Mouse (Mus musculus) ES-E14 (cell line): Measurements from ENCODE around the gene Hsd17b3. TPM values are rescaled to one million over a fixed set of nuclear protein-coding genes. Genes with fewer than 3 reads are reported as not detected.

Experiments
- DNase-seq: peaks from one replicate; pipeline ENCODE4 v3.0.0-alpha.2; 2013; ENCODE audit warnings: low read depth, low spot score
- H3K27ac ChIP-seq: 2 replicates; pipeline ENCODE4 v1.5.1; 2012; ENCODE audit warnings: low read depth, mild to moderate bottlenecking, low read length, moderate library complexity, mixed read lengths; ENCODE audit not compliant: poor library complexity, insufficient read depth, severe bottlenecking
- H3K36me3 ChIP-seq: 2 replicates; pipeline ENCODE4 v1.6.1; 2012; ENCODE audit warnings: mild to moderate bottlenecking, low read length, moderate library complexity, mixed read lengths; ENCODE audit not compliant: control insufficient read depth, poor library complexity, insufficient read depth, severe bottlenecking
- H3K4me1 ChIP-seq, 2 experiments: fragments of 150-350 bp in 1 of 2; sonication (generic) in 1 of 2; 2 replicates each; pipeline ENCODE4 v1.6.1; 2012; ENCODE audit warnings: low read length in 2 of 2, mild to moderate bottlenecking in 1 of 2, mixed read lengths in 1 of 2; ENCODE audit not compliant: control insufficient read depth in 2 of 2, insufficient read depth in 2 of 2, poor library complexity in 1 of 2
- H3K4me3 ChIP-seq, 2 experiments: fragments of 150-350 bp in 1 of 2; sonication (generic) in 1 of 2; 2 replicates each; pipeline ENCODE4 v1.5.1; 2012; ENCODE audit warnings: low read length in 2 of 2, low read depth in 1 of 2, mild to moderate bottlenecking in 1 of 2, mixed read lengths in 1 of 2; ENCODE audit not compliant: insufficient read depth in 1 of 2, poor library complexity in 1 of 2, severe bottlenecking in 1 of 2
- H3K9ac ChIP-seq: 2 replicates; pipeline ENCODE4 v1.6.1; 2012; ENCODE audit warnings: low read depth, mild to moderate bottlenecking, low read length, mixed read lengths; ENCODE audit not compliant: poor library complexity, insufficient read depth, severe bottlenecking
- H3K9me3 ChIP-seq: fragments of 150-350 bp; sonication (generic); 2 replicates; pipeline ENCODE4 v1.6.1; 2012; ENCODE audit warnings: low read depth, mild to moderate bottlenecking, low read length; ENCODE audit not compliant: control insufficient read depth, insufficient read depth
- CHD2 ChIP-seq: IDR thresholded peaks from 2 replicates; pipeline ENCODE4 v1.6.1; 2014; ENCODE audit warnings: mild to moderate bottlenecking, low read depth, low read length, inconsistent platforms
- HCFC1 ChIP-seq: IDR thresholded peaks from 2 replicates; pipeline ENCODE4 v1.6.1; 2012; ENCODE audit warnings: low read length, inconsistent platforms, borderline replicate concordance; ENCODE audit not compliant: insufficient read depth
- MAFK ChIP-seq: IDR thresholded peaks from 2 replicates; pipeline ENCODE4 v1.6.1; 2014; ENCODE audit warnings: mild to moderate bottlenecking, low read depth, low read length, inconsistent platforms; ENCODE audit not compliant: insufficient read depth
- ZC3H11A ChIP-seq: IDR thresholded peaks from 2 replicates; pipeline ENCODE4 v1.6.1; 2012; ENCODE audit warnings: low read depth, mild to moderate bottlenecking, inconsistent platforms, low read length, borderline replicate concordance
- ZNF384 ChIP-seq: IDR thresholded peaks from 2 replicates; pipeline ENCODE4 v1.6.1; 2012; ENCODE audit warnings: low read depth, low read length, inconsistent platforms
- in situ Hi-C, 2 experiments: fragments of 600-800 bp; cut with MboI; formaldehyde crosslinking; loops; one replicate each; pipeline ENCODE4 v1.15.1; 2025; ENCODE audit warnings: low sequenced_read_pairs in 2 of 2, inconsistent platforms in 1 of 2; ENCODE audit not compliant: unreplicated experiment in 2 of 2
- total RNA-seq: library from RNA; depleted of rRNA; stranded (reverse); fragments of 300-350 nt; gene quantifications from 2 replicates; pipeline ENCODE4 v1.2.3, GENCODE M21; 2012

Hsd17b3 gene
- total RNA-seq, 1 experiment = 0.36 TPM

DNA sequence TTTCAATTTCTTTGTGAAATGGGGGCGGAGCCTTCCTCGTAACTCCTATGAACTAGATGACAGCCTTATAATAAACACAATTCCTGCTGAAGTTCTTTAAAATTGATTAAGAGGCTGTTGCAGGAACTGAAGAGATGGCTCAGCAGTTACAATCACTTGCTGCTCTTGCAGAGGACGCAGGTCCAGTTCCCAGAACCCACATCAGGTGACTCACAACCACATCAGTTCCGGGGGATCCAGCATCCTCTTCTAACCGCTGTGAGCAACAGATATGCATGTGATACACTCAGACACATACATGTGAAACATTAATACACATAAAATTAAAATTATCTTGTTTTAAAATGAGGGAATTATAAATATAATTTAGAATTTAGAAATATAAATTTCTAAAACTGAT, 11.4 kb downstream of the Hsd17b3 start:
- Histone ChIP-seq H3K36me3 (no peaks in the 10 kb centered on the region), H3K4me3 (no peak overlapping the region), H3K4me1 (peaks cover 4 to 14% of the 10 kb centered on the region in 2 experiments; a peak in 3 of 4 replicates), H3K9me3 (no peaks in the 10 kb centered on the region), H3K9ac (no peak overlapping the region), H3K27ac (no peak overlapping the region)
- TF ChIP-seq MAFK (no peak), HCFC1 (no peak), ZNF384 (no peak), ZC3H11A (no peak), CHD2 (no peak)
- DNase-seq = no peak
- in situ Hi-C loops = no loop called here

DNA sequence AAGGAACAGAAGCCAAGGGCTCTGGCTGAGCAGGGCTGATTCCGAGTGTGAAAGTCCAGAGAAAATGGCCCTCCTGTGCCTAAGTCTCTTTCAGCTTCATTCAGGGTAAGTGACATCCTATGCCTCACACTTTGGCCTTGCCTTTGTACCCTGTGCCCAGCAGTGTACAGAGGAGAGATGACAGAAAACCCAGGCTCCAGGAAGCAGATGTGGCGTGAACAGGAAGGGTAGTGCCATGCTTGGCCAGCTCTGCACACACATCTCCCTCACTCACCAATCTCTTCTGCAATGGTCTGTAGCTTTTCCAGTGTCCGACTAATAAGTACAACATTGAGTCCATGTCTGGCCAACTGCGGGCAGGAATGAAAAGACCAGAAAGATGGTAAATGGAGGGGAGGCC, 13.0 kb downstream of the Hsd17b3 start:
- H3K36me3 ChIP-seq = no peaks in the 10 kb centered on the region
- in situ Hi-C loops = no loop called here

DNA sequence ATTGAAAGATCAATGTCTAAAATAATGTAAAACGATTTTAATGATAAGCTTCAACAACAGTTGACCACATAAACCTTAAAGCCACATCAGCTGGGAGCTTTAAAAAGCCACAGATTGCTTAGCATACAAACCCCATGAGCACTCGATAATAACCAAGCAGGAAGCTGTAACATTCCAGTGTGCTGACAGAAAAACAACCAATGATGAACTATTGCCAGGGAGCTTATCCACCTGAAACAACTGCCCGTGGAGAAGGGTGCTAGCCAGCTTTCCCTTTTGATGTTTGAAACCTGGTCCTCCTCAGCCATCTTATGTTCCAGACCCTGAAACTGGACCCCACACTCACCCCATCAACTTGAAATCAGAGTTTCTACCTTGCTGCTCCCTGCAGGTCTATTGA, 22.4 kb downstream of the Hsd17b3 start:
- TF ChIP-seq HCFC1 (no peak), CHD2 (no peak), ZC3H11A (no peak), ZNF384 (no peak), MAFK (no peak)
- Histone ChIP-seq H3K4me1 (no peaks in the 10 kb centered on the region), H3K4me3 (no peak overlapping the region), H3K27ac (no peak overlapping the region), H3K9me3 (no peaks in the 10 kb centered on the region), H3K36me3 (no peaks in the 10 kb centered on the region), H3K9ac (no peak overlapping the region)
- in situ Hi-C loops = no loop called here
- no peak for DNase-seq

More for the DNA sequence above, 13.0 kb downstream of the Hsd17b3 start:
- DNase-seq = no peak
- Histone ChIP-seq H3K4me1 (peaks cover 2 to 8% of the 10 kb centered on the region in 2 experiments; a peak in 2 of 4 replicates), H3K27ac (no peak overlapping the region), H3K9ac (no peak overlapping the region), H3K9me3 (no peaks in the 10 kb centered on the region), H3K4me3 (no peak overlapping the region)
- no peak for TF ChIP-seq ZNF384
- TF ChIP-seq CHD2 = no peak

DNA sequence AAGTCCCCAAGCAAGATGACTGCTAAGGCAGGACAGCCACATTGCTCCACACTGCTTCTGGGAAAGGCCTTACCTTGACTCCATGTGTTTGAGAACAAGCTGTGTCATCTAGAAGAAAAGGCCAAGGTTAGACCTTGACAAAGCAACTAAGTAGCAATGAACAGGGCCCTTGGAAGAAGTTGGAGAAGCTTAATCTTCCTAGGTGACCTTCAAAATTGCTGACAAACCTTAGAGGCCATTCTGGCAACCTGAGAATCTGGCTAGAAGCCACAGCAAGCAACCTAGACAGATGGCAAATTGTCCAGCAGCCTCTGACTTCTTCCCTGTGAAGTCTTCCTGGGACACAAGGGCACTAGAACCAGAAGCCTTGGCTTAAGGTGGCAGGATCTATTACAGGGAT, 24.8 kb downstream of the Hsd17b3 start:
- no peaks in the 10 kb centered on the region for H3K4me1 ChIP-seq
- in situ Hi-C loops = no loop called here

DNA sequence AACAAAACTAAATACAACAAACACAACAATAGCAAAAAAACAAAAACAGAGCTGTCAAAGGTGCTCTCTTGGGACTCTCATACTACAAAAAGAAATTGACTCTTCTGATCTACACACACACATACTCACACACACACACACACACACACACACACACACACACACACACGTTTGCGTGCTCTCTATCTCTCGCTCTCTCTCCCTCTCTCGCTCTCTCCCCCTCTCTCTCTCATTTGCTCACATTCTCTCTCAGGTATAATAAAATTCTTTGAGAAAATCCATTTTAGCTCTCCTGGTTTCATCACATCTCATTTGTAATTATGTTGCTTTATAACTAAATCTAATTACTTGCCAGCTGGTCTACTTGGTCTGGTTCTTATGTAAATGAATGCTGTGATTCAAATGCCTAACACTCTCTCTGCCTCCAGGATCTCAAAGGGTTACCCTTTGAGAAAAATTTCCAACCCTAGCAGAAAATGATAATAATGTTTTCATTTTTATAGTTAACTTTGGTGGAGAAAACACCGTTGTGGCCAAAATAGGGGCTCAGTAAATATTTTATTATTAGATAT, 28.0 kb downstream of the Hsd17b3 start:
- H3K4me3 ChIP-seq = no peak overlapping the region
- TF ChIP-seq MAFK = no peak
- TF ChIP-seq ZNF384 = no peak
- TF ChIP-seq HCFC1 = no peak
- no peak for TF ChIP-seq ZC3H11A
- TF ChIP-seq CHD2 = no peak
- in situ Hi-C loops = no loop called here
- H3K36me3 ChIP-seq = no peaks in the 10 kb centered on the region
- H3K9me3 ChIP-seq = peaks cover 10% of the 10 kb centered on the region; the same call in 1 of the 2 replicates
- no peaks in the 10 kb centered on the region for H3K4me1 ChIP-seq
- DNase-seq = no peak
- H3K9ac ChIP-seq = no peak overlapping the region
- no peak overlapping the region for H3K27ac ChIP-seq

More for the DNA sequence above, 24.8 kb downstream of the Hsd17b3 start:
- Histone ChIP-seq H3K9ac (no peak overlapping the region), H3K27ac (no peak overlapping the region), H3K36me3 (no peaks in the 10 kb centered on the region), H3K9me3 (no peaks in the 10 kb centered on the region), H3K4me3 (no peak overlapping the region)
- DNase-seq = no peak
- TF ChIP-seq ZNF384 (no peak), ZC3H11A (no peak), CHD2 (no peak), MAFK (no peak), HCFC1 (no peak)
